Mouse (Mus musculus) kidney, adult 9 months (tissue): ENCODE data around the gene Tmem274.

Experiments
- DNase-seq: peaks from one replicate; pipeline ENCODE4 v3.0.0; 2022

Gene Tmem274

GRCm38 (mm10) chr4:149484566-149484965 lies 7.4 kb downstream of the Tmem274 start:
- DNase-seq: no peak

- peak; percentile 95 for DNase-seq
These were observed 8.1 kb downstream of the Tmem274 start, which contains the start of the genes Nmnat1 and Lzic for GRCm38 (mm10) chr4:149485053-149485824. TSS of gene Nmnat1 (minus strand) at chr4:149485202. TSS of gene Lzic (plus strand) at chr4:149485229.

DNA sequence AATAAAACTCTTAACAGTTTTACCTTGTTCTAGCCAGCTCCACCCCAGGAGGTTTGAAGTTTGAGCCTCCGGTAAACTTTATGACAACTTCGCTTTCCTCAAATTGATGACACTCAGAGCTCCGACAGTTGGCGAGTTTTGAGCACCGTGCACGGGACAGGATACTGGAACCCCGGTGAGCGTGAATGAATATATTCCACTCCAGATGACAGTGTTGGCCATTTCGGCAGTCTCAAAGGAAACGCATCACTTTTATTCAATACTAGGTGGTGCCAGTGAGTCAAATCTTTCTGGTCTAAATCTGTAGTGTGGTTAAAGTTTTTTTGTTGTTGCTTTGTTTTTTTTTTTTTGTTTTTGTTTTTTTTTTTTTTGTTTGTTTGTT lies 8.6 kb downstream of the Tmem274 start:
- peak; percentile 50 for DNase-seq

DNA sequence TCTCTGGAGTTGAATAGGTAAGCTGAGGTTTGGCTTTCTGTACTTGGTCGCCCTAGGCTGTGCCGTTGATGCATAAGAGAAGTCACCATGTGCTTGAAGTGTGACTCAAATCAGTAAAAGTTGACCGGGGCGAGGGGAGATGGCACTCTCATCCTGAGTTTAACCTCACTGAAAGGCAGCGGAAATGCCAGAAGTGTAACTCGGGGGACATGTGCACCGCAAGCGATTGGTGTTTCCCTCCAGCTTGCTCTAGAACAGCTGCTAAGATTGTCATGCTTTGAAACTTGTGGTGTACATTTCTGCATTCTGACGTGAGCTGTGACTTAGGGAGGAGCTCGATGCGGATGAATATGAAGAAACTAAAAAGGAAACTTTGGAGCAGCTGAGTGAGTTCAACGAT lies 10.6 kb downstream of the Tmem274 start:
- no peak for DNase-seq

DNA sequence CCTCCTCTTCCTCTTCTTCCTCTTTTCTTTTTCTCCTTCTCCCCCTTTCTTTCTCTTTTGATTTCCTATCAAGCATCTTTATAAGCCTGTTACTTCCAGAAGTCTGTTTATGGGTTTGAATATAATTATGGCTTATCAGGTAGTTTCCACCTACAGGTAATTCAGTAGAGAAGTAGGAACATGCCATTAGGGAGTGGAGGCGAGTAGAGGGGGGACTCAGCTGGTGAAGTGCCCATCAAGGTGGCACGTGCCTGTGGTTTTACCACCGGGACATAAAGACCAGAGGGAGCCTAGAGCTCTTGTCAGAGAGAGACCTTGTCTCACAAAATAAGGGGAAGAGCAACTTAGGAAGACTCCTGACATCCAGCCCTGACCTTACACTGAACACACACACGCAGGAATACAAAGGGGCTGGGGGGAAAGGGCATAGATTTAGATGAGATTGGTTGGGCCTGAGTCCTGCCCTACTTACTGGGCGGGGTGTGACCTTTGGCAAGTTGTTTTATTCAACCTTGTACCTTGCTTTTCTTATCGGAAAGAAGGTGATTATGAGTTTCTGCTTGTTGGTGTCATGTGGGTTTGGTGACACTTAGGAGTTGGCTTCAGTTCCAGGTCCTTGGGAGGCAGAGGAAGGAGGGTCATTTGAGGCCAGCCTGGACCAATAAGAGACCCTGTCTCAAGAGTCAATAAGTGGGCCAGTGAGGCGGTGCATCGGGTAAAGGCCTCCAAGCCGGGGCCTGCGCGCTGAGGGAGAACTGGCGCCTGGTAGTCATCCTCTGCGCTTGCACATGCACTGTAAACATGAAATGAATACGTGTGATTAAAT lies 12.4 kb downstream of the Tmem274 start:
- DNase-seq: no peak

DNA sequence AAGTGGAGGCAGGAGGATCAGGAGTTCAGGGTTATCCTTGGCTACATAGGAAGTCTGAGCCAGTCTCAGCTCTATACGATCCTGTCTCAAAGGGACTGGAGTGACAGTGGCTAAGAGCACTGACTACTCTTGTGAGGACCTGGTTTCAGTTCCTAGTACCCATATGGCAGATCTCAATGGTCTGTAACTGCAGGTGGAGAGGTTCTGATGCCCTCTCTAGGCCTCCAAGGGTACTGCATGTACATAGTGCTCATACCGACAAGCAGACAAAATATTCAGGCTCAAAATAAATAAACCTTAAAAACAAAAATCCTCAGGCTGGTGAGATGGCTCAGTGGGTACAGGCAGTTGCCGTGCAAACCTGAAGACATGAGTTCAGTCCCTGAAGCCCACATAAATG lies 14.0 kb downstream of the Tmem274 start:
- DNase-seq: no peak

DNA sequence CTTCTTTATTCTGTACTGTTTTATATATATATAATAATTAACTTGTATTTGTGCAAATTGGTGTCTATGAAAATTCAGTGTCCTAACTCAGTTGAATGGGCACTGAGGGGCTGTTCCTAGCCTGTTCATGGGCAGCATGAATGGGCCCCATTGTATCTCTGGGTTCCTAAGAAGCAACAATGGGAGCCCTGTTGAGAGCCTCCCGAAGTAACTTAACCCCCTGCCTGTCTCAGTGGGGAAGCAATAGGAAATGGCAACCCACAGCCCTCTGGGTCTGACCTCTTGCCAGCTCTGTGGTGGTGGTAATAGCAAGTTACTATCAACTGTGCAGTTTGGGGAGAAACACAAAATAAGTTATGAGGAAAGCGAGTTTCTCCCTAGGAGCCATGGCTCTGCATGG lies 19.4 kb downstream of the Tmem274 start:
- no peak for DNase-seq

DNA sequence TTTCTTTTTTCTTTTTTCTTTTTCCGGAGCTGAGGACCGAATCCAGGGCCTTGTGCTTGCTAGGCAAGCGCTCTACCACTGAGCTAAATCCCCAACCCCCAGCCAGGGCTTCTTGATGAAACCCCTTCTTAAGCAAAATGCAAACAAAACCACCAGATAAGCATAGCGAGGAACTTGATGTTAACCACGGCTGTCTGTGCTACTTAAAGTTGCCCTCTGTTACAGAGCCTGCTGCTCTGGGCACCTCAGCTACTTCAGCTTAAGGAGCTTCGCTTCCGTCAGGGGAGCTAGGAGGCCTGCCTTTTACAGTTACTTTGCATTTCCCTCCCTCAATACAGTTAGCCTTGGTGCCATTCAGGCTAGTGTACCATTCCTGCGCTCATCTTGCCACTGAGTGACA lies 21.7 kb downstream of the Tmem274 start:
- no peak for DNase-seq

GRCm38 (mm10) chr4:149499790-149500189 lies 22.6 kb downstream of the Tmem274 start:
- DNase-seq: no peak

GRCm38 (mm10) chr4:149504363-149504762 lies 27.2 kb downstream of the Tmem274 start:
- no peak for DNase-seq

DNA sequence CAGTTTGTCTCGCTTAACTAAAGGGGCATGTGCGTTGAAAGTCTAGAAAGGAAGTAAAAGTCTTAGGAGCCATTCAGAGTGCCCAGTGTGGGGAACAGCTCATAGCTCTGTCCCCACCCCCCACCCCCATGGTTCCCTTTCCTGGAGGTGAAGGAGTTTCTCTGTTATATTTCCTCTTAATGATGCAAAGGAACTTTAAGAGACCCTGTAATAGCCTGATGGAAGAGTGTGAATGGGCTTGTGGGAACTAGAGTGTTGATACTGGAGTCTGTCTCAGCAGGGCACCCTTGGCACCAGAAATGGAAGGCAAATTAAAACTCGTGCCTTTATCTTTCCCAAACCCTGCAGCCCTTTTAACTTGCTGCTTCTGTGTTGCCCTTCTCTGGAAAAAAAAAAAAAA lies 27.7 kb downstream of the Tmem274 start:
- no peak for DNase-seq

GRCm38 (mm10) chr4:149505261-149505967 lies 28.2 kb downstream of the Tmem274 start:
- DNase-seq: no peak

DNA sequence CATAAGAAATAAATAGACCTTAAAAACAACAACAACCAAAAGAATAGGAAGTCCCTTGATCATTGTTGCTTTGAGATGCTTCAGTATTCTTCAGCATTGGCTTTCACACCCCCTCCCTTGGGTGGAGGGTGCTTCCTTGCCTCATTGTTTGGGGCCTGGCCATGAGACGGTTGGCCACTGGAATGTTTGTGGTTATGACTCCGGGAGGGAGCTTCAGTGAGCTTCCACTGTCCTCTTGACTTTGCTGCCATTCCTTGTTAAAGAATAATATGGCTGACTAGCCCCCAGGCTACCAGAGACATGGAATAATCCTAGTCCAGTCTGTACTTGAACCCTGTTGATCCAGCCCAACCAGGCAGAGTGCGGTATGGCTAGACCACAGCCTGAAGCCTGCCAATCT lies 29.7 kb downstream of the Tmem274 start:
- DNase-seq: no peak

- DNase-seq: no peak
These were observed 34.1 kb downstream of the Tmem274 start for GRCm38 (mm10) chr4:149511221-149511646.

GRCm38 (mm10) chr4:149512072-149512471 lies 34.9 kb downstream of the Tmem274 start:
- DNase-seq: no peak

DNA sequence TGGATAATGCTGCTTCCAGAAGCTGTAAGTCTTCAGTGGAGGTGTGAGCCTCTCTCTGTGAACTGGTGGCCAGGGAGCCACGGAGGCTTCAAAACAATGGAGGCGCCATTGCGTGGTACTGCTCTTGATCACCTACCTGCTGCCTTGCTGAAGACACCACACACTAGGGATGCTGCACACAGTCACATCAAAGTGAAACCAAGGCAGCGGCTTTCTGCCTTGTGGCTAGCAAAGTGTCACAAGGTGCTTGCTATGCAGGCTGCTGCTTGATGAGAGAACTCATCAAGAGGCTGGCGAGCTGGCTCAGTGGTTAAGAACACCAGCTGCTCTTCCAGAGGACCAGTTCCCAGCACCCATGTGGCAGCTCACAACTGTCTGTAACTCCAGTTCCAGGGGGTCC lies 38.5 kb downstream of the Tmem274 start:
- no peak for DNase-seq

- peak; percentile 99 for DNase-seq
These were observed 40.7 kb downstream of the Tmem274 start, which contains the start of gene Ctnnbip1 for GRCm38 (mm10) chr4:149517868-149518340. TSS of gene Ctnnbip1 (plus strand) at chr4:149518236.

- peak; percentile 32 for DNase-seq
These were observed 41.4 kb downstream of the Tmem274 start for GRCm38 (mm10) chr4:149518351-149519220.

GRCm38 (mm10) chr4:149521258-149521657 lies 44.1 kb downstream of the Tmem274 start:
- DNase-seq: peak; percentile 76

DNA sequence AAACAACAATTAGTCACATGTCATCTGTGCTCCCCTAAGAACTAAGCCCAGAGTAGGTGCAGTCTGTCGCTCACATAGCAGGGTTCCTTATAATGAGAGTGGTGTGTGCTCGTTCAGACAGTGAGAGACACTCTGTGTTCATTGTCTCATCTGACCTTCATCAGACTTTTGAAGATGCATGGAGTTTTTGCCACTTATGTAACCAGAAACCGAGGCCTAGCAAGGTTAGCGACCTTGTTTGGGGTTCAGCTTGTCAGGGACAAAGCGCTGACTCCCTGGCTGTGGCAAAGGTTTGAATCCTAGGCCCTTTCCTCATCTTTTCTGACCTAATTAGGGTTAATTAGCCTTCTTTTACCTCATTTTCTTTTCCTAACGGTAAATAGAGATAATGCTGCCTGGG lies 46.8 kb downstream of the Tmem274 start:
- DNase-seq: peak; percentile 24

GRCm38 (mm10) chr4:149525170-149525569 lies 48.0 kb downstream of the Tmem274 start:
- DNase-seq: no peak

DNA sequence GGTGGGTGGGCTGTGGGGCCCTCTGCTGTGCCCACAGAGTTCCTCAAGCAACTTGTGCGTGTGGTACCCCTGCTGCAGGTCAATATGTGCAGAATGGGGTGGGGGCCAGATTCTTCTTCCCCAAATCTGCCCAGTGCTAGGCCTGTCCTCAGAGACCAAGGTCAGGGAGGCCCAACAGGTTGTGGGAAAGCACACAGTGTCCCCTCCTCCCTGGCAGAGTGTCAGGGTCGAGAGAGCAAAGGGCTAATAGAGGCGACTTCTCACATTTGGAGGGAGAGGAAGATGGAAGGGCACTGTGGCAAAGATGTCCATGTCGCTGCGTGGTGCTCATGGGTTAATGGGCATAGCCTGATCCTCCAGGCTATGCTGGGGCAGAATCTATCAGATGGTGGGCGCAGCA lies 48.6 kb downstream of the Tmem274 start:
- DNase-seq: peak; percentile 51
